Mouse (Mus musculus) limb, embryonic 14.5 days (tissue): ENCODE results near the gene Gm48552. TPM values are rescaled to one million over a fixed set of nuclear protein-coding genes. Genes with fewer than 3 reads are reported as not detected.

ENCODE experiments used
- ATAC-seq: fragments of 200-750 bp; cut with Nextera tagmentation; 2 replicates; pipeline ENCODE4 v1.8.0; 2017; ENCODE audit warnings: low read depth, moderate number of reproducible peaks, moderate TSS enrichment; ENCODE audit not compliant: low FRiP score
- DNase-seq: peaks from one replicate; pipeline ENCODE4 v3.0.0-alpha.2; 2015; ENCODE audit warnings: low spot score
- H3K27ac ChIP-seq: fragments of 300-500 bp; sonication (generic); replicated peaks from 2 replicates; pipeline ENCODE4 v1.5.1; 2014; ENCODE audit warnings: low read depth, mild to moderate bottlenecking, low read length, moderate library complexity, mixed read lengths
- H3K27me3 ChIP-seq: fragments of 300-500 bp; sonication (generic); 2 replicates; pipeline ENCODE4 v1.6.1; 2014; ENCODE audit warnings: low read length, mixed read lengths; ENCODE audit not compliant: control insufficient read depth, insufficient read depth
- H3K36me3 ChIP-seq: fragments of 300-500 bp; sonication (generic); 2 replicates; pipeline ENCODE4 v1.6.1; 2014; ENCODE audit warnings: mild to moderate bottlenecking, low read length, moderate library complexity, mixed read lengths; ENCODE audit not compliant: control insufficient read depth, insufficient read depth
- H3K4me1 ChIP-seq: fragments of 300-500 bp; sonication (generic); 2 replicates; pipeline ENCODE4 v1.6.1; 2014; ENCODE audit warnings: antibody characterized with exemption, low read length, mixed read lengths; ENCODE audit not compliant: control insufficient read depth, insufficient read depth
- H3K4me2 ChIP-seq: fragments of 300-500 bp; sonication (generic); replicated peaks from 2 replicates; pipeline ENCODE4 v1.6.1; 2014; ENCODE audit warnings: low read depth, mild to moderate bottlenecking, low read length, moderate library complexity; ENCODE audit not compliant: severe bottlenecking
- H3K4me3 ChIP-seq: fragments of 300-500 bp; sonication (generic); replicated peaks from 2 replicates; pipeline ENCODE4 v1.5.1; 2014; ENCODE audit warnings: low read length
- H3K9ac ChIP-seq: fragments of 300-500 bp; sonication (generic); 2 replicates; pipeline ENCODE4 v1.6.1; 2014; ENCODE audit warnings: mild to moderate bottlenecking, low read depth, low read length, moderate library complexity; ENCODE audit not compliant: severe bottlenecking
- H3K9me3 ChIP-seq: fragments of 300-500 bp; sonication (generic); 2 replicates; pipeline ENCODE4 v1.6.1; 2016; ENCODE audit warnings: low read length; ENCODE audit not compliant: control insufficient read depth
- POLR2A ChIP-seq: fragments of 200-500 bp; IDR thresholded peaks from 2 replicates; pipeline ENCODE4 v1.8.0; 2012; ENCODE audit warnings: inconsistent platforms, mild to moderate bottlenecking, moderate library complexity, borderline replicate concordance; ENCODE audit not compliant: insufficient read depth, insufficient read length; ENCODE audit errors: extremely low read depth
- WGBS: fragments of 180-500 bp; shearing (Covaris S2); extraction: QIAGEN DNeasy Blood & Tissue Kit; methylation state at CpG from one replicate; pipeline ENCODE4 v1.1.7; 2014; 5-methylcytosine and 5-hydroxymethylcytosine counted together
- microRNA-seq: library from miRNA; unstranded; fragments of <30 nt; microRNA quantifications from one replicate; pipeline ENCODE4, GENCODE M21; 2016
- polyA plus RNA-seq, 2 experiments: library from polyadenylated mRNA; depleted of rRNA in 1 of 2; stranded (reverse) in 1 of 2; unstranded in 1 of 2; fragments of >200 nt; fragmentation: Nextera tagmentation in 1 of 2; extraction: Ambion mirVana in 1 of 2; gene quantifications; 2 replicates each; pipeline versions ENCODE4 v1.2.1 to v1.2.3; 2012 to 2014

The Gm48552 gene
- polyA plus RNA-seq, 2 experiments, result 0.99 to 6.8 TPM

DNA sequence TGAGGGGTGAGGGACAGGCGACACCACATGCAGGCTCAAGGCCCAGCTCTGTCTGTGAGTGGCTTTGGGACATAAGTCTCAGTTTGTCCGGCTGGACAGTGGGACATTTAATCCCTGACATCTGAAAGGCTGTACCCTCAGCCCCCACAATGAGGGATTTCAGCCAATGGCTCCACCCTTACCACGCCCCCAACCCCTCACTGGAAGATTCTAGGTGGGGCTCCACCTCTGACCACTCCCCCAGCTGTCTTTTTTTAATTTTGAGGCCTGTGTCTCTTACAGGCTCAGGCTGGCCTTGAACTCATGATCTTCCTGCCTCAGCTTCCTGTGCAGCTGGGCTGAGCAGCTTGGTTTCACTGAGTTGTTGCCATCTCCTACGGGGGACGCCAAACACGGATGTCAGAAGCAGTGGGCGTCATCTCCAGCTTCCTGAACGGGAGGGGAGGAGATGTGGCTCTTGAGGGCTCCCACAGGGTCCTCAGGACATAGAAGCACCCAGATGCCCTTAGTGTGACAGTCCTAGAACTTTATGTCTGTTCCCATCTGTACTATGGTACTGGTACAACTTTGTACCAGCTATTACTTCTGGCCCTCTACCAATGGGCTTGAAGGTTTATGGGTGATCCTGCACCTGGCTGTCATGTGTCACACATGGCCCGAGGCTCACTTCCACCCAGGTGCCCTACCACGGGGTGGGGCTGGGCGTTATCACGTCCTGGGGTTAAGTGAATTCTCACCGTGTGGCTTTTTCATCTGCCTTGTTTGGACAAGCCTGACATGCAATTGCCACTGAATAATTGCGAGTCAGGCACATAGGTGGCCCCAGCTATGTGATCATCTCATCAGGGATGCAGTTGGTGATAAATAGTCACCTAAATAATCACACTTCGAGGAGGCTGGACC lies 45.8 kb downstream of the Gm48552 start:
- Histone ChIP-seq H3K4me1 (peaks cover 15% of the 10 kb centered on the region), H3K4me2 (no peak overlapping the region), H3K36me3 (no peaks in the 10 kb centered on the region), H3K27me3 (no peaks in the 10 kb centered on the region), H3K9me3 (no peaks in the 10 kb centered on the region), H3K9ac (no peak overlapping the region), H3K4me3 (no peak overlapping the region), H3K27ac (no peak overlapping the region)
- WGBS, result 52% methylated on average over 15 of the region's 15 CpGs
- DNase-seq (no peak), ATAC-seq (no peak)
- no peak for TF ChIP-seq POLR2A

DNA sequence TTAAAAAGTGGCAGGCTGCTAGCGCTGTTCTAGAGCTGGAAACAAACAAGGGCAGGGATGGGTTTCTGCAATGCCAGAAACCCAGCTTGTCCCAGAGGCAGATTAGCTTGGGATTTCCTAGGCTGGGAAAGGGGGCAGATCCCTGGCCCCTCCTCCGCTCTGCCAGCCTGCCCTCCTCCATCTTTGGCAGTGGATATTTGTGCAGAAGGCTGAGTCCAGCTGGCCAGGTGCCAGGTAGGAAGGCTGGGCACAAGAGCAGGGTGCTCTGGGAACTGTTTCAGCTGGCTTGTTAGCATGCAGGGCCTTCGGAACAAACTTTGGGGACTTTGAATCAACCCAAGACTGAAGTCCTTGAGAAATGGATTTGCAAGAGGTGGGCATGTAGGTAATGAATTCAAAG lies 46.6 kb downstream of the Gm48552 start:
- H3K36me3 ChIP-seq, result no peaks in the 10 kb centered on the region
- no peak overlapping the region for H3K4me2 ChIP-seq
- no peak for DNase-seq
- H3K27me3 ChIP-seq, result no peaks in the 10 kb centered on the region
- peaks cover 14% of the 10 kb centered on the region for H3K4me1 ChIP-seq
- H3K9ac ChIP-seq, result 0 out of 2 replicates have a peak overlapping the region, but pooled peaks have one; percentile 16
- ATAC-seq, result no peak
- H3K9me3 ChIP-seq, result no peaks in the 10 kb centered on the region
- TF ChIP-seq POLR2A, result no peak
- H3K27ac ChIP-seq, result no peak overlapping the region
- H3K4me3 ChIP-seq, result no peak overlapping the region
- 72% methylated on average over 3 of the region's 3 CpGs for WGBS

Small RNA genes lying within 50 kb of the gene (microRNA-seq; reads per million reads assigned to microRNA genes)
- gene Mir1191b (1.8 reads per million), gene Mir6913 (not detected)

Other genes starting within 250 kb of the Gm48552 start
Only the 30 nearest of the 34 such genes appear.
- gene Eef2, start 212.4 kb upstream of the Gm48552 start, polyA plus RNA-seq (2012; rRNA removed), result 1,329 and 1,559 TPM in 2 replicates
- 544 and 581 TPM in 2 replicates for gene Eef2, start 212.4 kb upstream of the Gm48552 start, polyA plus RNA-seq (2014; fragmentation: Nextera tagmentation; extraction: Ambion mirVana)
- gene Dapk3, start 206.0 kb upstream of the Gm48552 start, polyA plus RNA-seq (2012; rRNA removed), result 73.0 and 81.8 TPM in 2 replicates
- gene Dapk3, start 206.0 kb upstream of the Gm48552 start, polyA plus RNA-seq (2014; fragmentation: Nextera tagmentation; extraction: Ambion mirVana), result 57.7 and 60.9 TPM in 2 replicates
- not detected in 2 replicates for gene 4930442H23Rik, start 205.2 kb upstream of the Gm48552 start, polyA plus RNA-seq (2012; rRNA removed)
- gene 4930442H23Rik, start 205.2 kb upstream of the Gm48552 start, polyA plus RNA-seq (2014; fragmentation: Nextera tagmentation; extraction: Ambion mirVana), result not detected in 2 replicates
- 0.31 and 0.43 TPM in 2 replicates for gene Nmrk2, start 187.0 kb upstream of the Gm48552 start, polyA plus RNA-seq (2012; rRNA removed)
- gene Nmrk2, start 187.0 kb upstream of the Gm48552 start, polyA plus RNA-seq (2014; fragmentation: Nextera tagmentation; extraction: Ambion mirVana), result 0.64 and 0.87 TPM in 2 replicates
- 0.67 and 0.74 TPM in 2 replicates for gene Atcay, start 158.2 kb upstream of the Gm48552 start, polyA plus RNA-seq (2012; rRNA removed)
- gene Atcay, start 158.2 kb upstream of the Gm48552 start, polyA plus RNA-seq (2014; fragmentation: Nextera tagmentation; extraction: Ambion mirVana), result 0.25 TPM in 1 of 2 replicates, not detected in the other
- gene Zfr2, start 155.8 kb upstream of the Gm48552 start, polyA plus RNA-seq (2012; rRNA removed), result 39.7 and 44.7 TPM in 2 replicates
- gene Zfr2, start 155.8 kb upstream of the Gm48552 start, polyA plus RNA-seq (2014; fragmentation: Nextera tagmentation; extraction: Ambion mirVana), result 9.7 and 10.5 TPM in 2 replicates
- 9.9 and 10.6 TPM in 2 replicates for gene Matk, start 136.1 kb upstream of the Gm48552 start, polyA plus RNA-seq (2012; rRNA removed)
- 5.9 and 6.8 TPM in 2 replicates for gene Matk, start 136.1 kb upstream of the Gm48552 start, polyA plus RNA-seq (2014; fragmentation: Nextera tagmentation; extraction: Ambion mirVana)
- 93.0 and 124 TPM in 2 replicates for gene Mrpl54, start 122.1 kb upstream of the Gm48552 start, polyA plus RNA-seq (2012; rRNA removed)
- gene Mrpl54, start 122.1 kb upstream of the Gm48552 start, polyA plus RNA-seq (2014; fragmentation: Nextera tagmentation; extraction: Ambion mirVana), result 200 and 202 TPM in 2 replicates
- gene Apba3, start 122.0 kb upstream of the Gm48552 start, polyA plus RNA-seq (2012; rRNA removed), result 77.9 and 102 TPM in 2 replicates
- 58.2 and 59.2 TPM in 2 replicates for gene Apba3, start 122.0 kb upstream of the Gm48552 start, polyA plus RNA-seq (2014; fragmentation: Nextera tagmentation; extraction: Ambion mirVana)
- 2.8 and 3.5 TPM in 2 replicates for gene Tjp3, start 97.4 kb upstream of the Gm48552 start, polyA plus RNA-seq (2012; rRNA removed)
- gene Tjp3, start 97.4 kb upstream of the Gm48552 start, polyA plus RNA-seq (2014; fragmentation: Nextera tagmentation; extraction: Ambion mirVana), result 5.2 and 6.4 TPM in 2 replicates
- 70.4 and 93.4 TPM in 2 replicates for gene Pip5k1c, start 96.0 kb upstream of the Gm48552 start, polyA plus RNA-seq (2012; rRNA removed)
- gene Pip5k1c, start 96.0 kb upstream of the Gm48552 start, polyA plus RNA-seq (2014; fragmentation: Nextera tagmentation; extraction: Ambion mirVana), result 53.0 and 60.4 TPM in 2 replicates
- 46.5 and 50.0 TPM in 2 replicates for gene Cactin, start 67.9 kb upstream of the Gm48552 start, polyA plus RNA-seq (2012; rRNA removed)
- 25.3 and 33.9 TPM in 2 replicates for gene Cactin, start 67.9 kb upstream of the Gm48552 start, polyA plus RNA-seq (2014; fragmentation: Nextera tagmentation; extraction: Ambion mirVana)
- 9.2 and 13.7 TPM in 2 replicates for gene Tbxa2r, start 60.3 kb upstream of the Gm48552 start, polyA plus RNA-seq (2012; rRNA removed)
- gene Tbxa2r, start 60.3 kb upstream of the Gm48552 start, polyA plus RNA-seq (2014; fragmentation: Nextera tagmentation; extraction: Ambion mirVana), result 8.5 and 10.8 TPM in 2 replicates
- 0.09 and 0.12 TPM in 2 replicates for gene Gipc3, start 45.7 kb upstream of the Gm48552 start, polyA plus RNA-seq (2012; rRNA removed)
- gene Gipc3, start 45.7 kb upstream of the Gm48552 start, polyA plus RNA-seq (2014; fragmentation: Nextera tagmentation; extraction: Ambion mirVana), result 0.06 TPM in 2 replicates
- 135 and 137 TPM in 2 replicates for gene Hmg20b, start 38.5 kb upstream of the Gm48552 start, polyA plus RNA-seq (2012; rRNA removed)
- 92.9 and 104 TPM in 2 replicates for gene Hmg20b, start 38.5 kb upstream of the Gm48552 start, polyA plus RNA-seq (2014; fragmentation: Nextera tagmentation; extraction: Ambion mirVana)
- gene Mfsd12, start 31.5 kb upstream of the Gm48552 start, polyA plus RNA-seq (2012; rRNA removed), result 12.0 and 18.5 TPM in 2 replicates
- 6.8 and 8.0 TPM in 2 replicates for gene Mfsd12, start 31.5 kb upstream of the Gm48552 start, polyA plus RNA-seq (2014; fragmentation: Nextera tagmentation; extraction: Ambion mirVana)
- gene 4930404N11Rik, start 23.2 kb upstream of the Gm48552 start, polyA plus RNA-seq (2012; rRNA removed), result 0.43 and 0.95 TPM in 2 replicates
- gene 4930404N11Rik, start 23.2 kb upstream of the Gm48552 start, polyA plus RNA-seq (2014; fragmentation: Nextera tagmentation; extraction: Ambion mirVana), result 0.37 and 0.41 TPM in 2 replicates
- gene Fzr1, start 10.5 kb upstream of the Gm48552 start, polyA plus RNA-seq (2012; rRNA removed), result 109 and 142 TPM in 2 replicates
- 92.8 and 95.5 TPM in 2 replicates for gene Fzr1, start 10.5 kb upstream of the Gm48552 start, polyA plus RNA-seq (2014; fragmentation: Nextera tagmentation; extraction: Ambion mirVana)
- gene Dohh, start 4.6 kb upstream of the Gm48552 start, polyA plus RNA-seq (2012; rRNA removed), result 54.3 and 66.7 TPM in 2 replicates
- gene Dohh, start 4.6 kb upstream of the Gm48552 start, polyA plus RNA-seq (2014; fragmentation: Nextera tagmentation; extraction: Ambion mirVana), result 60.0 and 63.7 TPM in 2 replicates
- gene Gm48551, start 4.5 kb upstream of the Gm48552 start, polyA plus RNA-seq (2012; rRNA removed), result 4.3 and 5.0 TPM in 2 replicates
- gene Gm48551, start 4.5 kb upstream of the Gm48552 start, polyA plus RNA-seq (2014; fragmentation: Nextera tagmentation; extraction: Ambion mirVana), result 1.1 and 2.9 TPM in 2 replicates
- gene Smim24, start 4.0 kb downstream of the Gm48552 start, polyA plus RNA-seq (2012; rRNA removed), result 7.5 and 7.8 TPM in 2 replicates
- gene Smim24, start 4.0 kb downstream of the Gm48552 start, polyA plus RNA-seq (2014; fragmentation: Nextera tagmentation; extraction: Ambion mirVana), result 4.3 and 4.6 TPM in 2 replicates
- gene Nfic, start 66.6 kb downstream of the Gm48552 start, polyA plus RNA-seq (2012; rRNA removed), result 38.1 and 56.4 TPM in 2 replicates
- 97.3 and 98.9 TPM in 2 replicates for gene Nfic, start 66.6 kb downstream of the Gm48552 start, polyA plus RNA-seq (2014; fragmentation: Nextera tagmentation; extraction: Ambion mirVana)
- gene Celf5, start 93.7 kb downstream of the Gm48552 start, polyA plus RNA-seq (2012; rRNA removed), result 5.9 and 7.9 TPM in 2 replicates
- gene Celf5, start 93.7 kb downstream of the Gm48552 start, polyA plus RNA-seq (2014; fragmentation: Nextera tagmentation; extraction: Ambion mirVana), result 0.85 and 1.6 TPM in 2 replicates
- gene Ncln, start 107.4 kb downstream of the Gm48552 start, polyA plus RNA-seq (2012; rRNA removed), result 218 and 324 TPM in 2 replicates
- gene Ncln, start 107.4 kb downstream of the Gm48552 start, polyA plus RNA-seq (2014; fragmentation: Nextera tagmentation; extraction: Ambion mirVana), result 76.4 and 89.7 TPM in 2 replicates
- gene S1pr4, start 111.1 kb downstream of the Gm48552 start, polyA plus RNA-seq (2012; rRNA removed), result 0.50 and 0.79 TPM in 2 replicates
- 0.23 and 0.66 TPM in 2 replicates for gene S1pr4, start 111.1 kb downstream of the Gm48552 start, polyA plus RNA-seq (2014; fragmentation: Nextera tagmentation; extraction: Ambion mirVana)
- gene Gna15, start 135.2 kb downstream of the Gm48552 start, polyA plus RNA-seq (2012; rRNA removed), result 3.7 and 3.8 TPM in 2 replicates
- 3.4 and 3.8 TPM in 2 replicates for gene Gna15, start 135.2 kb downstream of the Gm48552 start, polyA plus RNA-seq (2014; fragmentation: Nextera tagmentation; extraction: Ambion mirVana)
- gene Gna11, start 156.2 kb downstream of the Gm48552 start, polyA plus RNA-seq (2012; rRNA removed), result 97.4 and 116 TPM in 2 replicates
- 89.1 and 91.7 TPM in 2 replicates for gene Gna11, start 156.2 kb downstream of the Gm48552 start, polyA plus RNA-seq (2014; fragmentation: Nextera tagmentation; extraction: Ambion mirVana)
- gene Aes, start 170.5 kb downstream of the Gm48552 start, polyA plus RNA-seq (2012; rRNA removed), result 472 and 473 TPM in 2 replicates
- 380 and 393 TPM in 2 replicates for gene Aes, start 170.5 kb downstream of the Gm48552 start, polyA plus RNA-seq (2014; fragmentation: Nextera tagmentation; extraction: Ambion mirVana)
- 250 and 345 TPM in 2 replicates for gene Tle2, start 185.6 kb downstream of the Gm48552 start, polyA plus RNA-seq (2012; rRNA removed)
- gene Tle2, start 185.6 kb downstream of the Gm48552 start, polyA plus RNA-seq (2014; fragmentation: Nextera tagmentation; extraction: Ambion mirVana), result 38.1 and 52.2 TPM in 2 replicates
- gene Tle6, start 212.1 kb downstream of the Gm48552 start, polyA plus RNA-seq (2012; rRNA removed), result 24.2 and 28.0 TPM in 2 replicates
- 9.2 and 16.6 TPM in 2 replicates for gene Tle6, start 212.1 kb downstream of the Gm48552 start, polyA plus RNA-seq (2014; fragmentation: Nextera tagmentation; extraction: Ambion mirVana)